Comparison of ENCODE assay signal across 16 mouse cellular contexts in the genomic region with DNA sequence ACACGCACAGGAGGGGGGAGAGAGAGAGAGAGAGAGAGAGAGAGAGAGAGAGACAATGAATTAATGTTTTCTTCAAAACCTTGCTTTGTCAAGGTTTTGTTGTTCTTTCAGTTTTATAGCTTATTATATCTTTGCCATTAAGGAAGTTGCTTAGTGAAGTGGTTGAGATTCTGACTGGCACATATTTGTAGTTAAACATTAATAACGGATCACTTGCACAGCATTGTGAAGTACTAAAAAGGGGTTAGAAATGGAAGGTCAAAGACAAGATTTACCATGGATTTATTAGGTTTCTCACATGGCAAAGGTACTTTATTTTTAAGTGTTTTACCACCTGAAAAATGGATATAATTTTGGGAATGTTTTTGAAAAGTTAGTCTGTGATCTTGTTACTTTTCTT.
"Had no signal": no experiment of that assay in that cellular context is flagged by ENCODE, and none has a peak within 500 bp of the region (broad histone marks: within the 10 kb centered on the region; RNA-seq: fewer than 3 reads in every experiment).

No protein-coding gene starts in this region.

- H3K9me3 ChIP-seq: liver, embryonic 15.5 days; midbrain, embryonic 13.5 days; midbrain, embryonic 15.5 days; neural tube, embryonic 12.5 days; stomach, embryonic 15.5 days had no signal

- DNase-seq: lung, adult 18-20 months; lung, embryonic 14.5 days; lung, postnatal 14 days; lung, postnatal 4 days; right cerebral cortex, postnatal 14 days; thymus, adult 2 months; thymus, postnatal 25 days; thymus, postnatal 4 days had no signal

- H3K27me3 ChIP-seq: liver, embryonic 15.5 days; megakaryocyte, embryonic 14.5 days; midbrain, embryonic 13.5 days; midbrain, embryonic 15.5 days; neural tube, embryonic 12.5 days; stomach, embryonic 15.5 days had no signal

- H3K9ac ChIP-seq: liver, embryonic 15.5 days; lung, embryonic 14.5 days; midbrain, embryonic 13.5 days; midbrain, embryonic 15.5 days; neural tube, embryonic 12.5 days; stomach, embryonic 15.5 days had no signal

- H3K27ac ChIP-seq: liver, embryonic 15.5 days; midbrain, embryonic 13.5 days; midbrain, embryonic 15.5 days; neural tube, embryonic 12.5 days; stomach, embryonic 15.5 days; stomach, postnatal 0 days had no signal

- ATAC-seq: midbrain, embryonic 13.5 days; midbrain, embryonic 15.5 days had no signal

- H3K4me2 ChIP-seq: liver, embryonic 15.5 days; lung, embryonic 14.5 days; midbrain, embryonic 11.5 days; midbrain, embryonic 13.5 days; midbrain, embryonic 15.5 days; neural tube, embryonic 12.5 days; stomach, embryonic 15.5 days had no signal

- H3K4me1 ChIP-seq: liver, embryonic 15.5 days; megakaryocyte, embryonic 14.5 days; midbrain, embryonic 13.5 days; midbrain, embryonic 15.5 days; neural tube, embryonic 12.5 days; stomach, embryonic 15.5 days had no signal

- H3K36me3 ChIP-seq: liver, embryonic 15.5 days; midbrain, embryonic 15.5 days; stomach, embryonic 15.5 days had no signal

- H3K4me3 ChIP-seq: liver, embryonic 15.5 days; megakaryocyte, embryonic 14.5 days; midbrain, embryonic 13.5 days; midbrain, embryonic 15.5 days; neural tube, embryonic 12.5 days; stomach, embryonic 15.5 days had no signal
